Mouse (Mus musculus) cortical plate, adult 2 months (tissue): Measurements from ENCODE around the gene Rims1.

ENCODE experiments used
- CTCF ChIP-seq: fragments of 200-500 bp; IDR thresholded peaks from 2 replicates; pipeline ENCODE4 v1.5.1; 2011; ENCODE audit warnings: mild to moderate bottlenecking, control low read depth, low read length; ENCODE audit not compliant: insufficient read depth; ENCODE audit errors: extremely low read depth
- POLR2A ChIP-seq: fragments of 200-500 bp; IDR thresholded peaks from 2 replicates; pipeline ENCODE4 v1.6.1; 2011; ENCODE audit warnings: mild to moderate bottlenecking, low read length, control low read depth; ENCODE audit not compliant: insufficient read depth; ENCODE audit errors: extremely low read depth

DNA sequence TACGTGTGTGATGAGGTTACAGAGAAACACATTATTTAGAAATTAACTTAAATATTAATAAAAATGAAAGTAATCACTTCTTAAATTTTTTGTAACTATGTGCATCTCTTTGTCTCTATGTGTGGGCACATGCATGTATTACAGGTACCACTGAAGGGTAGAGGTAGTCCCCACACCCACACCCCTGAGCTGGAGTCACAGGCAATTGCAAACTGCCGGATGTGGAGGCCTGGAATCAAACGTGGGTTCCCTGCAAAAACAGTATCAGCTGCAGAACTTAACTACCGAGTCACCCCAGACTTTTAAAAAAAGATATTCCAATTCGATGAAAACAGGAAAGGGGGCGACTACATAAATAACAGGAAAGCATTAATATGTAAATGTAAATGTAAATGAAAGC lies 428.7 kb downstream of the Rims1 start:
- no peak for TF ChIP-seq POLR2A
- no peak for TF ChIP-seq CTCF
